8 mouse cellular contexts compared by ENCODE assay signal in genomic region chr19:46516667-46517528, GRCm38 (mm10). TPM values are rescaled to one million over a fixed set of nuclear protein-coding genes. Genes with fewer than 3 reads are reported as not detected.
DNase-seq lines count a peak whose midpoint lies in the region; ATAC-seq and TF ChIP-seq lines count a peak whose summit lies in the region.

No protein-coding gene starts in this region.

- no peaks in the 10 kb centered on the region for H3K27me3 ChIP-seq in heart, embryonic 15.5 days
- H3K27me3 ChIP-seq in spleen, adult 2 months (ENCODE audit: control insufficient read depth, insufficient read depth, low read length) = no peaks in the 10 kb centered on the region

- no peak for TF ChIP-seq POLR2A in spleen, adult 2 months (IDR thresholded peaks at IDR 0.05; ENCODE audit: low read depth, low read length)

- 64% methylated on average over 3 of the region's 3 CpGs for WGBS in heart, embryonic 15.5 days
- WGBS in spleen, adult 2 months = 60% methylated on average over 3 of the region's 3 CpGs

- peak overlapping the region; percentile 61 for H3K27ac ChIP-seq in heart, embryonic 15.5 days
- H3K27ac ChIP-seq in spleen, adult 2 months (ENCODE audit: insufficient read depth, low read length) = peak overlapping the region; percentile 51

- peaks cover 47% of the 10 kb centered on the region for H3K36me3 ChIP-seq in heart, embryonic 15.5 days
- peaks cover 30% of the 10 kb centered on the region for H3K36me3 ChIP-seq in spleen, adult 2 months (ENCODE audit: control insufficient read depth, insufficient read depth, low read length)

- no peak for DNase-seq in heart, adult 11 months
- no peak for DNase-seq in spleen, adult 2 months (ENCODE audit: low read depth in 1 of 2, low spot score in 2 of 2)
- DNase-seq in spleen, postnatal 4 days (ENCODE audit: low spot score in 2 of 2) = no peak
- DNase-seq in thymus, postnatal 4 days = peak; percentile 60
- DNase-seq in urinary bladder, postnatal 25 days (ENCODE audit: low spot score) = no peak
- DNase-seq in testis, postnatal 10 days (ENCODE audit: low spot score) = no peak

- no peak overlapping the region for H3K4me2 ChIP-seq in heart, embryonic 15.5 days

- no peak overlapping the region for H3K9ac ChIP-seq in heart, embryonic 15.5 days

- TF ChIP-seq CTCF in spleen, adult 2 months (IDR thresholded peaks at IDR 0.05; ENCODE audit: extremely low read depth, insufficient read depth, insufficient read length, insufficient replicate concordance) = no peak

- H3K4me1 ChIP-seq in heart, embryonic 15.5 days (replicated peaks) = peaks cover 35% of the 10 kb centered on the region
- peaks cover 25% of the 10 kb centered on the region for H3K4me1 ChIP-seq in spleen, adult 2 months (ENCODE audit: control insufficient read depth, insufficient read depth, insufficient read length)

- H3K4me3 ChIP-seq in heart, embryonic 15.5 days = no peak overlapping the region
- H3K4me3 ChIP-seq in spleen, adult 2 months (ENCODE audit: extremely low read depth, insufficient read depth, insufficient read length) = no peak overlapping the region

- ATAC-seq in heart, embryonic 15.5 days (replicated peaks; ENCODE audit: insufficient number of reproducible peaks, insufficient read depth, low FRiP score, low read depth) = no peak
- 0 out of 2 replicates have a peak, but pooled peaks have one; percentile 44 for ATAC-seq in megakaryocyte, adult 5-6 weeks (ENCODE audit: poor library complexity, severe bottlenecking)

- H3K9me3 ChIP-seq in heart, embryonic 15.5 days (replicated peaks) = no peaks in the 10 kb centered on the region

RNA-seq across cellular contexts. Expression of gene Trim8, which starts 15.4 kb away (rescaled TPM):
- 15.9 and 19.2 TPM in 2 replicates for polyA plus RNA-seq in heart, embryonic 15.5 days (2015; fragmentation: Nextera tagmentation; extraction: Ambion mirVana)
- polyA plus RNA-seq in spleen, adult 2 months (2012; rRNA removed) = 47.1 and 58.4 TPM in 2 replicates
- total RNA-seq in megakaryocyte, adult 5-6 weeks (2015) = 14.1 and 18.2 TPM in 2 replicates
- total RNA-seq in megakaryocyte, adult 5-6 weeks (2017) = 18.0 and 20.1 TPM in 2 replicates

RNA-seq across cellular contexts. Expression of gene Arl3, which starts 56.1 kb away (rescaled TPM):
- polyA plus RNA-seq in heart, embryonic 15.5 days (2015; fragmentation: Nextera tagmentation; extraction: Ambion mirVana) = 86.9 and 91.8 TPM in 2 replicates
- polyA plus RNA-seq in spleen, adult 2 months (2012; rRNA removed) = 5.5 and 6.8 TPM in 2 replicates
- 13.5 and 15.7 TPM in 2 replicates for total RNA-seq in megakaryocyte, adult 5-6 weeks (2015)
- 13.2 and 21.6 TPM in 2 replicates for total RNA-seq in megakaryocyte, adult 5-6 weeks (2017)

RNA-seq across cellular contexts. Expression of gene Sfxn2, which starts 56.3 kb away (rescaled TPM):
- polyA plus RNA-seq in heart, embryonic 15.5 days (2015; fragmentation: Nextera tagmentation; extraction: Ambion mirVana) = 8.8 and 10.9 TPM in 2 replicates
- 3.2 and 4.1 TPM in 2 replicates for polyA plus RNA-seq in spleen, adult 2 months (2012; rRNA removed)
- 5.2 and 6.6 TPM in 2 replicates for total RNA-seq in megakaryocyte, adult 5-6 weeks (2015)
- total RNA-seq in megakaryocyte, adult 5-6 weeks (2017) = 7.7 and 9.6 TPM in 2 replicates

Comparison
In these comparisons a context has a peak if more than half of its experiments do, and no peak if none do; other contexts are left out.
1. RNA of gene Arl3, which starts 56.1 kb away (polyA plus RNA-seq): 86.9 to 91.8 TPM in heart, embryonic 15.5 days; 5.5 to 6.8 TPM in spleen, adult 2 months; every median in the first group is over 10 times any median in the second.